Mouse (Mus musculus) myocyte (in vitro differentiated cells): ENCODE results near the gene Sppl3.

ENCODE experiments used
- CEBPB ChIP-seq: IDR thresholded peaks from 2 replicates; pipeline ENCODE4 v1.6.1; 2011; ENCODE audit warnings: mild to moderate bottlenecking, moderate library complexity; ENCODE audit not compliant: poor library complexity, insufficient read depth, severe bottlenecking
- E2F4 ChIP-seq: IDR thresholded peaks from one replicate; pipeline ENCODE4 v1.6.1; 2011; ENCODE audit warnings: mild to moderate bottlenecking, control low read depth, moderate library complexity; ENCODE audit not compliant: insufficient read depth
- MAX ChIP-seq: IDR thresholded peaks from one replicate; pipeline ENCODE4 v1.6.1; 2011; ENCODE audit warnings: low read depth, mild to moderate bottlenecking, control low read depth
- MYOD1 ChIP-seq, 3 experiments: IDR thresholded peaks; one replicate each; pipeline ENCODE4 v1.6.1; 2011; ENCODE audit warnings: control low read depth in 2 of 3, low read depth in 2 of 3, mild to moderate bottlenecking in 2 of 3, moderate library complexity in 1 of 3; ENCODE audit not compliant: insufficient read length in 2 of 3, control insufficient read depth in 1 of 3
- MYOG ChIP-seq, 3 experiments: IDR thresholded peaks; one replicate each; pipeline ENCODE4 v1.6.1; 2011; ENCODE audit warnings: control low read depth in 2 of 3, low read depth in 2 of 3, mild to moderate bottlenecking in 2 of 3; ENCODE audit not compliant: insufficient read length in 2 of 3, control insufficient read depth in 1 of 3, insufficient read depth in 1 of 3
- POLR2A ChIP-seq: IDR thresholded peaks from one replicate; pipeline ENCODE4 v1.6.1; 2011; ENCODE audit warnings: low read depth, mild to moderate bottlenecking, control low read depth, moderate library complexity; ENCODE audit not compliant: insufficient read length
- POLR2AphosphoS2 ChIP-seq: IDR thresholded peaks from one replicate; pipeline ENCODE4 v1.6.1; 2011; ENCODE audit warnings: low read depth, control low read depth; ENCODE audit not compliant: insufficient read length
- REST ChIP-seq: IDR thresholded peaks from one replicate; pipeline ENCODE4 v1.6.1; 2011; ENCODE audit warnings: mild to moderate bottlenecking, control low read depth, moderate library complexity; ENCODE audit not compliant: insufficient read depth, insufficient read length
- TCF12 ChIP-seq: IDR thresholded peaks from one replicate; pipeline ENCODE4 v1.6.1; 2011; ENCODE audit warnings: mild to moderate bottlenecking, control low read depth; ENCODE audit not compliant: poor library complexity, insufficient read depth, severe bottlenecking
- USF1 ChIP-seq: IDR thresholded peaks from one replicate; pipeline ENCODE4 v1.6.1; 2011; ENCODE audit warnings: low read depth, mild to moderate bottlenecking, control low read depth, moderate library complexity

GRCm38 (mm10) chr5:115111156-115111555, 100.2 kb downstream of the Sppl3 start:
- TF ChIP-seq POLR2A = no peak
- no peak for TF ChIP-seq REST
- TF ChIP-seq TCF12 = no peak
- no peak for TF ChIP-seq POLR2AphosphoS2
- no peak for TF ChIP-seq MAX
- TF ChIP-seq CEBPB = no peak
- TF ChIP-seq MYOG (IDR thresholded peaks at IDR 0.05; ENCODE audit: control insufficient read depth in 1 of 3, insufficient read depth in 1 of 3, insufficient read length in 2 of 3, low read depth in 2 of 3) = no peak
- TF ChIP-seq USF1 = no peak
- TF ChIP-seq E2F4 = no peak
- TF ChIP-seq MYOD1 (IDR thresholded peaks at IDR 0.05; ENCODE audit: control insufficient read depth in 1 of 3, insufficient read length in 2 of 3, low read depth in 2 of 3) = no peak
